Mouse (Mus musculus) stomach, postnatal 0 days (tissue): ENCODE results near the gene Gm4881. TPM values are rescaled to one million over a fixed set of nuclear protein-coding genes. Genes with fewer than 3 reads are reported as not detected.
"Not testable (repeated sequence)": the region's sequence is repeated elsewhere in the genome, so short reads cannot be mapped to it uniquely, and the experiment has no call there.

ENCODE experiments used
- ATAC-seq: fragments of 200-750 bp; cut with Nextera tagmentation; 2 replicates; pipeline ENCODE4 v1.8.0; 2017; ENCODE audit not compliant: low FRiP score, low TSS enrichment
- DNase-seq: peaks from one replicate; pipeline ENCODE4 v3.0.0-alpha.2; 2016; ENCODE audit warnings: low spot score
- H3K27ac ChIP-seq: fragments of 300-500 bp; sonication (generic); replicated peaks from 2 replicates; pipeline ENCODE4 v1.5.1; 2014; ENCODE audit warnings: mild to moderate bottlenecking, control low read depth
- H3K27me3 ChIP-seq: fragments of 300-500 bp; sonication (generic); 2 replicates; pipeline ENCODE4 v1.6.1; 2014; ENCODE audit warnings: low read length; ENCODE audit not compliant: control insufficient read depth, insufficient read depth
- H3K36me3 ChIP-seq: fragments of 300-500 bp; sonication (generic); 2 replicates; pipeline ENCODE4 v1.6.1; 2014; ENCODE audit warnings: low read length, mixed read lengths; ENCODE audit not compliant: control insufficient read depth, insufficient read depth
- H3K4me1 ChIP-seq: fragments of 300-500 bp; sonication (generic); replicated peaks from 2 replicates; pipeline ENCODE4 v1.6.1; 2014; ENCODE audit warnings: antibody characterized with exemption; ENCODE audit not compliant: control insufficient read depth, insufficient read depth
- H3K4me2 ChIP-seq: fragments of 300-500 bp; sonication (generic); replicated peaks from 2 replicates; pipeline ENCODE4 v1.6.1; 2014; ENCODE audit warnings: low read depth, mild to moderate bottlenecking, control low read depth, moderate library complexity
- H3K4me3 ChIP-seq: fragments of 300-500 bp; sonication (generic); 2 replicates; pipeline ENCODE4 v1.5.1; 2014; ENCODE audit warnings: low read depth, low read length, control low read depth
- H3K9ac ChIP-seq: fragments of 300-500 bp; sonication (generic); 2 replicates; pipeline ENCODE4 v1.6.1; 2014; ENCODE audit warnings: mild to moderate bottlenecking, low read length, control low read depth, mixed read lengths
- H3K9me3 ChIP-seq: fragments of 300-500 bp; sonication (generic); 2 replicates; pipeline ENCODE4 v1.6.1; 2016; ENCODE audit warnings: low read length; ENCODE audit not compliant: control insufficient read depth
- CTCF ChIP-seq: IDR thresholded peaks from 2 replicates; pipeline ENCODE4 v1.5.1; 2016; ENCODE audit warnings: antibody characterized with exemption, low read depth, mild to moderate bottlenecking, moderate library complexity
- EP300 ChIP-seq: optimal IDR thresholded peaks from 2 replicates; pipeline ENCODE3; 2016; ENCODE audit warnings: antibody characterized with exemption
- WGBS: fragments of 180-500 bp; shearing (Covaris S2); extraction: QIAGEN DNeasy Blood & Tissue Kit; methylation state at CpG from one replicate; pipeline ENCODE4 v1.1.7; 2014; 5-methylcytosine and 5-hydroxymethylcytosine counted together
- polyA plus RNA-seq: library from polyadenylated mRNA; unstranded; fragments of >200 nt; fragmentation: Nextera tagmentation; extraction: Ambion mirVana; gene quantifications from 2 replicates; pipeline ENCODE4 v1.2.1, GENCODE M21; 2015

The Gm4881 gene
- polyA plus RNA-seq, 1 experiment from 2014 or later: not detected

GRCm38 (mm10) chr7:24897959-24898358 is 46.3 kb downstream of the Gm4881 start:
- H3K4me1 ChIP-seq: no peaks in the 10 kb centered on the region
- ATAC-seq: no peak
- no peak overlapping the region for H3K27ac ChIP-seq
- no peak overlapping the region for H3K4me3 ChIP-seq
- H3K36me3 ChIP-seq: no peaks in the 10 kb centered on the region
- H3K4me2 ChIP-seq: no peak overlapping the region
- 51% methylated on average over 5 of the region's 5 CpGs for WGBS
- no peaks in the 10 kb centered on the region for H3K9me3 ChIP-seq
- DNase-seq: no peak
- no peaks in the 10 kb centered on the region for H3K27me3 ChIP-seq
- TF ChIP-seq CTCF (no peak), EP300 (no peak)
- no peak overlapping the region for H3K9ac ChIP-seq

DNA sequence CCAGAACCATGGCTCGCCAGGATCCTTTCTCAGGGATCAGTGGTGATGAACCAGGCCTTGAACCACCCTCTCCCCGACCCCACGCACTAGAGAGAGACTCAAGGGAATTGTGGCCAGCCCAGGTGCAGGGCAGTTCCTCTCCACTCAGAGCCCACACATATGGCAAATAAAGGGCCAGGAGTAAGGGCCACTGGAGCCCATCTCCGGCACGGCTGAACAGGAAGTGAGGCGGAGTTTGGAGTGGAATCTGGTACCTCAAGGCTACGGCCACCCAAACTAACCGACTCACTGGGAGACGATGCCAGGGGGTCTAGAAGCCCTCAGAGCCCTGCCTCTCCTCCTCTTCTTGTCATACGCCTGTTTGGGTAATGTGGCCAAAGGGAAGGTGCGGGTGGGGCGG is 47.1 kb downstream of the Gm4881 start, which contains the start of gene Cd79a:
Gene Cd79a, plus strand, starts transcription at position 158 of the 400 bp plus-strand sequence.
- H3K4me3 ChIP-seq: no peak within 1 kb of the TSS
- no peak for DNase-seq
- no peak within 1 kb of the TSS for H3K9ac ChIP-seq
- no peak within 1 kb of the TSS for H3K27ac ChIP-seq
- H3K4me2 ChIP-seq: no peak within 1 kb of the TSS
- H3K4me1 ChIP-seq: no peaks in the 10 kb centered on the region
- 69% methylated on average over 12 of the region's 12 CpGs for WGBS
- ATAC-seq: no peak
- H3K9me3 ChIP-seq: no peaks in the 10 kb centered on the region
- TF ChIP-seq EP300: no peak
- no peak for TF ChIP-seq CTCF
- H3K27me3 ChIP-seq: no peaks in the 10 kb centered on the region
- no peaks in the 10 kb centered on the region for H3K36me3 ChIP-seq

DNA sequence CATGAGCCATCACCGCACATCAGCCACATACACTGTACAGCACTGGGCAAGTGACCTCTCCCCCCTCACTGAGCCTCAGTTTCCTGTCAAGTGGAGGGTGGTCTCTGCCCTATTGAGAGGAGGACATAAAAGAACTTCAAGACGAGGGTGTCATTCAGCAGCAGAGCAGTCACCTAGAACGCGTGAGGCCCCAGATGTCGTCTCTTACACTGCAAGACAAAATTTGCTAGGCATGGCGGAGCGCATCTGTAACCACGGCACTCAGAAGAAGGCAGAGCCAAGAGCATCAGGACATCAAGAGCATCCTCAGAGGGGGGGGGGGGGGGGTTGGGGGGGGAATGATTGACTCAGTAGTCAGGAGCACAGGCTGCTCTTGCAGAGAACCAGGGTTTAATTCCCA is 48.0 kb downstream of the Gm4881 start:
- no peaks in the 10 kb centered on the region for H3K4me1 ChIP-seq
- WGBS: 90% methylated on average over 8 of the region's 8 CpGs
- H3K4me2 ChIP-seq: no peak overlapping the region
- no peaks in the 10 kb centered on the region for H3K36me3 ChIP-seq
- H3K27me3 ChIP-seq: no peaks in the 10 kb centered on the region
- H3K27ac ChIP-seq: no peak overlapping the region
- H3K9me3 ChIP-seq: no peaks in the 10 kb centered on the region
- H3K4me3 ChIP-seq: no peak overlapping the region
- ATAC-seq (no peak), DNase-seq (no peak)
- no peak overlapping the region for H3K9ac ChIP-seq
- TF ChIP-seq EP300 (no peak), CTCF (no peak)

- not testable (repeated sequence) for H3K9me3 ChIP-seq, H3K4me2 ChIP-seq, H3K36me3 ChIP-seq, H3K4me3 ChIP-seq, H3K4me1 ChIP-seq, ATAC-seq, H3K9ac ChIP-seq, H3K27ac ChIP-seq, DNase-seq, H3K27me3 ChIP-seq
- WGBS: 91% methylated on average over 2 of the region's 2 CpGs
These were observed 48.5 kb downstream of the Gm4881 start for GRCm38 (mm10) chr7:24895749-24896148.

DNA sequence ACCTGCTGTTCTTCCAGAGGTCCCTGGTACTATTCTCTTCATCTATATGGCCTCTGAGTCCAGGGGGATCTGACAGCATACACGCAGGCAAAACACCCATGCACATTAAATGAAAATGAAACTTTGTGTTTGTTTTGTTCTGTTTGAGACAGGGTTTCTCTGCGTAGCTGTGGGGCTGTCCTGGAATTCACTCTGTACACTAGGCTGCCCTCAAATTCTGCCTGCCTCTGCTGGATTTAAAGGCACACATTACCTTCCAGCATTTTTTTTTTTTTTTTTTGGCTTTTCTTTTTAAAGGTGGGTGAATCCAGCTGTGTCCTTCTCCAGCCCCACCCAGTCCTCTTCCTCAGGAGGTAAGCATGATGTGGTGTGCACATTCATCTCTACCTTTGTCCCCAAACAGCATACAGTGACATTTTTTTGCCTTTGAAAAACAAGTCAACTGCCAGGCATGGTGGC is 52.1 kb downstream of the Gm4881 start:
- TF ChIP-seq EP300 (no peak), CTCF (no peak)
- no peaks in the 10 kb centered on the region for H3K9me3 ChIP-seq
- H3K9ac ChIP-seq: no peak overlapping the region
- H3K36me3 ChIP-seq: peaks cover 8% of the 10 kb centered on the region
- no peak overlapping the region for H3K4me2 ChIP-seq
- no peak overlapping the region for H3K27ac ChIP-seq
- WGBS: 27% methylated on average over 2 of the region's 2 CpGs
- no peak for ATAC-seq
- no peak for DNase-seq
- H3K4me1 ChIP-seq: no peaks in the 10 kb centered on the region
- H3K27me3 ChIP-seq: no peaks in the 10 kb centered on the region
- no peak overlapping the region for H3K4me3 ChIP-seq

DNA sequence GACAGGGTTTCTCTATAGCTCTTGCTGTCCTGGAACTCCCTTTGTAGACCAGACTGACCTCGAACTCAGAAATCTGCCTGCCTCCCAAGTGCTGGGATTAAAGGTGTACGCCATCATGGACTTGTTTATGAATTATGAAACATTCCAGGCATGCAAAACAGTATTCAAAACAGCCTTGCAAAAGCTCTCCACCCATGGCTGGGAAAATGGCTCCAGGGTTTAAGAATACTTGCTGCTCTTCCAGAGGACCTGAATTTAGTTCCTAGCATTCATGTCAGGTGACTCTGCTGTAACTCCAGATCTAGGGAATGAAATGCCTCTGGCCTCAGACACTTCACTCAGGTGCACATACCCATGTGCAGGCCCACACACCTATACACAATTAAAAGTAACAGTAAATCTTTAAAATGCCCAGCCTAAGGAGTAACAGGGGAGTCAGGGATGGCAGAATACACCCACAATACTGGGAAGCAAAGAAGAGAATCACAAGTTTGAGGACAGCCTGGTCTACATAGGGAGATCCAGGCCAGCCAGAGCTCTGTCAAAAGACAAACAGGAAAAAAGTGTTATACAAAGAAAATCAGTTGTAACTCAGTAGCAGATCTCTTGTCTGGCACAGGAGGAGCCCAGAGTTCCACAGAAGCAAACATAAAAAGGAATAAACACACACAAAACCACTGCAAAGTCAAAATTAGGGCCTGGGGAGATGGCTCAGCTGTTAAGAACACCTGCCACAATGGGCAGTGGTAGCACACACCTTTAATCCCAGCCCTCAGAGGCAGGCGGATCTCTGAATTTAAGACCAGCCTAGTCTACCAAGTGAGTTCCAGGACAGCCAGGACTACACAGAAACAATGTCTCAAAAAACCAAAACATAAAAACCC is 52.8 kb downstream of the Gm4881 start:
- Histone ChIP-seq H3K27ac (no peak overlapping the region), H3K4me2 (no peak overlapping the region), H3K9me3 (no peaks in the 10 kb centered on the region), H3K9ac (no peak overlapping the region), H3K4me1 (peaks cover 2% of the 10 kb centered on the region; the same call in 1 of the 2 replicates), H3K4me3 (no peak overlapping the region), H3K36me3 (peaks cover 8% of the 10 kb centered on the region), H3K27me3 (no peaks in the 10 kb centered on the region)
- TF ChIP-seq CTCF: no peak
- no peak for TF ChIP-seq EP300
- 47% methylated on average over 3 of the region's 3 CpGs for WGBS
- ATAC-seq (no peak), DNase-seq (no peak)
